Mouse (Mus musculus) thymus, adult 2 months (tissue): ENCODE measurements around the gene Pola1.

Experiments used
- CTCF ChIP-seq: fragments of 200-500 bp; IDR thresholded peaks from 2 replicates; pipeline ENCODE4 v1.5.1; 2012; ENCODE audit warnings: mild to moderate bottlenecking, control low read depth, low read length, moderate library complexity, borderline replicate concordance; ENCODE audit not compliant: control insufficient read depth, poor library complexity, insufficient read depth; ENCODE audit errors: extremely low read depth
- POLR2A ChIP-seq: fragments of 200-500 bp; IDR thresholded peaks from 2 replicates; pipeline ENCODE4 v1.6.1; 2012; ENCODE audit warnings: mild to moderate bottlenecking, low read length, control low read depth, moderate library complexity; ENCODE audit not compliant: control insufficient read depth, poor library complexity, insufficient read depth; ENCODE audit errors: extremely low read depth

DNA sequence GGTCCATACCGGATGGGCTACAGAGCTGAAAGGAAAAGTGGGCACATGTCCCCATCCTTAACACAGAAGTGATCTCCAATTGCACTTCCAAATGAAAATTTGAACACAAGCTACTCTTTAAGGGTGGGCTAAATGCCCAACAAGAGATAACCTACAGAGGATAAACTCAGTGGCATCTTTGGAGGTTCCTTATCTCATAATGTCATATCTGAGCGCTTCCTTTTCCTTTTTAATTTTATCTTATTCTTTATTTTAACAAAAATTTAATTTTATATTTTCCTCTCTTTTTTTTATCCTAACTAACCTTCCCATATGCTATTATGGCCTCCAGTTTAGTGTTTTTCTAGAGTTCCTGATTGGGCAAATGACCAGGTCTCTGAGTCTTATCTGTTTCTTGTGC lies 18.8 kb upstream of the Pola1 start:
- TF ChIP-seq CTCF (no peak), POLR2A (no peak)
